Comparison of ENCODE assay signal across 21 mouse cellular contexts in genomic region chr7:115142163-115142562, GRCm38 (mm10).
DNase-seq lines count a peak whose midpoint lies in the region; ATAC-seq and TF ChIP-seq lines count a peak whose summit lies in the region.
"Had no signal": no experiment of that assay in that cellular context is flagged by ENCODE, and none has a peak within 500 bp of the region (broad histone marks: within the 10 kb centered on the region; RNA-seq: fewer than 3 reads in every experiment).

No protein-coding gene starts in this region.

- H3K9ac ChIP-seq in hindbrain, embryonic 15.5 days: no peak overlapping the region
- H3K9ac ChIP-seq in hindbrain, embryonic 12.5 days: no peak overlapping the region
- H3K9ac ChIP-seq in midbrain, postnatal 0 days (replicated peaks; ENCODE audit: low read length, poor library complexity, severe bottlenecking): no peak overlapping the region
- no peak overlapping the region for H3K9ac ChIP-seq in midbrain, embryonic 16.5 days (ENCODE audit: low read depth, low read length)
- H3K9ac ChIP-seq in neural tube, embryonic 15.5 days (replicated peaks): no peak overlapping the region
- H3K9ac ChIP-seq: embryonic facial prominence, embryonic 12.5 days; embryonic facial prominence, embryonic 15.5 days; heart, embryonic 13.5 days had no signal

- DNase-seq in midbrain, postnatal 0 days (ENCODE audit: low spot score): peak; percentile 15
- DNase-seq in embryo, embryonic 11 days: no peak
- DNase-seq: adrenal gland, adult 2 months; adrenal gland, postnatal 14 days; cerebellum, adult 11 months; cerebellum, adult 2 months; cerebellum, postnatal 14 days; gastrocnemius, postnatal 25 days; heart, adult 2 months; heart, postnatal 14 days had no signal

- no peaks in the 10 kb centered on the region; the same call in 1 of the 2 replicates for H3K27me3 ChIP-seq in hindbrain, embryonic 15.5 days
- H3K27me3 ChIP-seq in hindbrain, embryonic 12.5 days: no peaks in the 10 kb centered on the region
- no peaks in the 10 kb centered on the region for H3K27me3 ChIP-seq in midbrain, postnatal 0 days (ENCODE audit: insufficient read depth, low read length)
- H3K27me3 ChIP-seq in midbrain, embryonic 16.5 days (ENCODE audit: control insufficient read depth, insufficient read depth, low read depth, low read length): no peaks in the 10 kb centered on the region
- H3K27me3 ChIP-seq in neural tube, embryonic 15.5 days (replicated peaks): peaks cover 7% of the 10 kb centered on the region; the same call in 1 of the 2 replicates
- H3K27me3 ChIP-seq: embryonic facial prominence, embryonic 15.5 days; heart, embryonic 13.5 days had no signal

- no peaks in the 10 kb centered on the region for H3K9me3 ChIP-seq in hindbrain, embryonic 15.5 days
- no peaks in the 10 kb centered on the region for H3K9me3 ChIP-seq in hindbrain, embryonic 12.5 days (replicated peaks)
- H3K9me3 ChIP-seq in midbrain, postnatal 0 days (ENCODE audit: low read length): no peaks in the 10 kb centered on the region
- no peaks in the 10 kb centered on the region for H3K9me3 ChIP-seq in midbrain, embryonic 16.5 days (replicated peaks; ENCODE audit: control insufficient read depth, low read length, poor library complexity, severe bottlenecking)
- no peaks in the 10 kb centered on the region for H3K9me3 ChIP-seq in neural tube, embryonic 15.5 days (replicated peaks)
- H3K9me3 ChIP-seq: embryonic facial prominence, embryonic 12.5 days; embryonic facial prominence, embryonic 15.5 days; heart, embryonic 10.5 days; heart, embryonic 13.5 days had no signal

- H3K27ac ChIP-seq in hindbrain, embryonic 15.5 days (replicated peaks): no peak overlapping the region
- no peak overlapping the region for H3K27ac ChIP-seq in hindbrain, embryonic 12.5 days
- H3K27ac ChIP-seq in midbrain, postnatal 0 days (ENCODE audit: low read depth, low read length): no peak overlapping the region
- H3K27ac ChIP-seq in midbrain, embryonic 16.5 days (ENCODE audit: low read length): no peak overlapping the region
- no peak overlapping the region for H3K27ac ChIP-seq in neural tube, embryonic 15.5 days (replicated peaks)
- H3K27ac ChIP-seq: embryonic facial prominence, embryonic 12.5 days; embryonic facial prominence, embryonic 15.5 days; heart, adult 2 months; heart, embryonic 10.5 days; heart, embryonic 13.5 days had no signal

- no peak overlapping the region for H3K4me3 ChIP-seq in hindbrain, embryonic 15.5 days
- H3K4me3 ChIP-seq in hindbrain, embryonic 12.5 days: no peak overlapping the region
- H3K4me3 ChIP-seq in midbrain, postnatal 0 days (ENCODE audit: low read depth, low read length): no peak overlapping the region
- H3K4me3 ChIP-seq in midbrain, embryonic 16.5 days (ENCODE audit: low read depth, low read length): no peak overlapping the region
- no peak overlapping the region for H3K4me3 ChIP-seq in neural tube, embryonic 15.5 days (replicated peaks)
- H3K4me3 ChIP-seq: embryonic facial prominence, embryonic 12.5 days; embryonic facial prominence, embryonic 15.5 days; heart, adult 2 months; heart, embryonic 10.5 days; heart, embryonic 13.5 days had no signal

- no peak for TF ChIP-seq CTCF in midbrain, postnatal 0 days (IDR thresholded peaks at IDR 0.05)

- no peak overlapping the region for H3K4me2 ChIP-seq in hindbrain, embryonic 15.5 days
- H3K4me2 ChIP-seq in hindbrain, embryonic 12.5 days (replicated peaks): no peak overlapping the region
- no peak overlapping the region for H3K4me2 ChIP-seq in midbrain, postnatal 0 days (ENCODE audit: low read depth, low read length, poor library complexity, severe bottlenecking)
- H3K4me2 ChIP-seq in midbrain, embryonic 16.5 days (ENCODE audit: low read length): no peak overlapping the region
- H3K4me2 ChIP-seq in neural tube, embryonic 15.5 days: no peak overlapping the region
- H3K4me2 ChIP-seq: embryonic facial prominence, embryonic 12.5 days; embryonic facial prominence, embryonic 15.5 days; heart, embryonic 13.5 days had no signal

- ATAC-seq in hindbrain, embryonic 15.5 days (ENCODE audit: low FRiP score, low read depth): peak; percentile 54; the same call in 1 of the 2 replicates
- no peak for ATAC-seq in hindbrain, embryonic 12.5 days (ENCODE audit: low FRiP score)
- no peak for ATAC-seq in midbrain, postnatal 0 days (ENCODE audit: low FRiP score)
- no peak for ATAC-seq in midbrain, embryonic 16.5 days
- ATAC-seq in neural tube, embryonic 15.5 days (ENCODE audit: low FRiP score): peak; percentile 55
- ATAC-seq: CD4-positive, CD25-positive, alpha-beta regulatory T cell, adult 4 months; forebrain, embryonic 14.5 days; intestine, postnatal 0 days had no signal

- 34% methylated on average over 2 of the region's 2 CpGs for WGBS in hindbrain, embryonic 15.5 days
- WGBS in hindbrain, embryonic 12.5 days: 63% methylated on average over 2 of the region's 2 CpGs
- 66% methylated on average over 2 of the region's 2 CpGs for WGBS in midbrain, postnatal 0 days
- WGBS in midbrain, embryonic 16.5 days: 79% methylated on average over 2 of the region's 2 CpGs
- 30% methylated on average over 2 of the region's 2 CpGs for WGBS in neural tube, embryonic 15.5 days

- H3K4me1 ChIP-seq in hindbrain, embryonic 15.5 days (replicated peaks): no peaks in the 10 kb centered on the region
- no peaks in the 10 kb centered on the region for H3K4me1 ChIP-seq in hindbrain, embryonic 12.5 days
- no peaks in the 10 kb centered on the region for H3K4me1 ChIP-seq in midbrain, postnatal 0 days (ENCODE audit: insufficient read depth, low read length)
- no peaks in the 10 kb centered on the region for H3K4me1 ChIP-seq in midbrain, embryonic 16.5 days (ENCODE audit: control insufficient read depth, insufficient read depth, low read length)
- 0 out of 2 replicates have a peak, but pooled peaks cover 5% of the 10 kb centered on the region for H3K4me1 ChIP-seq in neural tube, embryonic 15.5 days
- H3K4me1 ChIP-seq: embryonic facial prominence, embryonic 12.5 days; embryonic facial prominence, embryonic 15.5 days; heart, embryonic 10.5 days had no signal

- no peaks in the 10 kb centered on the region for H3K36me3 ChIP-seq in hindbrain, embryonic 15.5 days
- no peaks in the 10 kb centered on the region for H3K36me3 ChIP-seq in hindbrain, embryonic 12.5 days
- H3K36me3 ChIP-seq in midbrain, postnatal 0 days (ENCODE audit: insufficient read depth, low read length): no peaks in the 10 kb centered on the region
- no peaks in the 10 kb centered on the region for H3K36me3 ChIP-seq in midbrain, embryonic 16.5 days (ENCODE audit: control insufficient read depth, insufficient read depth, low read length)
- H3K36me3 ChIP-seq in neural tube, embryonic 15.5 days: no peaks in the 10 kb centered on the region
- H3K36me3 ChIP-seq: embryonic facial prominence, embryonic 12.5 days; embryonic facial prominence, embryonic 15.5 days; heart, embryonic 10.5 days; heart, embryonic 13.5 days had no signal

Comparison
In these comparisons a context has a peak if more than half of its experiments do, and no peak if none do; other contexts are left out.
1. ATAC-seq: peak in hindbrain, embryonic 15.5 days (single experiment) and neural tube, embryonic 15.5 days (single experiment); none in hindbrain, embryonic 12.5 days (single experiment), midbrain, postnatal 0 days (single experiment) and midbrain, embryonic 16.5 days (single experiment).